Mouse (Mus musculus): Measurements from ENCODE around the gene Ly6g6e. TPM values are rescaled to one million over a fixed set of nuclear protein-coding genes. Genes with fewer than 3 reads are reported as not detected.
A peak's percentile ranks its signal among the peaks of the same experiment; 100 is the strongest.

Ly6g6e gene
- polyA plus RNA-seq, 1 experiment: 1.3 TPM

DNA sequence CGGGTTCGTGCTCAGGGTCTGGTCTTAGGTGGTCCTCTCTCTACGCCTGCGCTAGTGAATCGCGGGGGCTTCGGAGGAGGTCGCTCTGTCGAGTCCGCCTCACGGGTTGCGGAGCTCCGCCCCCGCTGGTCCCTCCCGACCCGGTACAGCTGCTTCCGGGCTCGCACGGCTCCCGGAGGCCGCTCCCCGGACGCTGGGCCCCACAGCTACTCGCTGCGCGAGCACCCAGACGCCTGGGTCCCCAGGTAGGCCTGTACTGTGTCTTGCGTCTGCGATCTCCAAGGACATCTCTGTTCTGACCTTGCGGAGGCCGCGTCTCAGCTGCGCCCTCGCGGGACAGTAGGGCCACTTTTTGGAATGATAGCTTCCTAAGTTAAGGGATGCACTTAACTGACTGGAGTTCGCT is 49.5 kb downstream of the Ly6g6e start, which contains the start of gene D17H6S53E:
Gene D17H6S53E, plus strand, starts transcription at position 168 of the 406 bp plus-strand sequence.
- peak within 1 kb of the TSS; percentile 91 for H3K27ac ChIP-seq (ENCODE audit: insufficient read depth, low read depth, low read length)
- TF ChIP-seq CTCF (IDR thresholded peaks at IDR 0.05; ENCODE audit: extremely low read depth, insufficient read length, insufficient replicate concordance, low read depth, low read length) (no peak), POLR2A (IDR thresholded peaks at IDR 0.05; ENCODE audit: low read depth, low read length) (peak; percentile 94)
- no peaks in the 10 kb centered on the region for H3K27me3 ChIP-seq (ENCODE audit: control insufficient read depth, insufficient read depth, low read length)
- peaks cover 17% of the 10 kb centered on the region for H3K4me1 ChIP-seq (ENCODE audit: control insufficient read depth, insufficient read depth, insufficient read length, low read length)
- WGBS: under 1% methylated on average over 36 of the region's 36 CpGs
- H3K36me3 ChIP-seq (ENCODE audit: control insufficient read depth, insufficient read depth, low read length): peaks cover 19% of the 10 kb centered on the region
- H3K4me3 ChIP-seq (ENCODE audit: low read depth, low read length): peak within 1 kb of the TSS; percentile 77

DNA sequence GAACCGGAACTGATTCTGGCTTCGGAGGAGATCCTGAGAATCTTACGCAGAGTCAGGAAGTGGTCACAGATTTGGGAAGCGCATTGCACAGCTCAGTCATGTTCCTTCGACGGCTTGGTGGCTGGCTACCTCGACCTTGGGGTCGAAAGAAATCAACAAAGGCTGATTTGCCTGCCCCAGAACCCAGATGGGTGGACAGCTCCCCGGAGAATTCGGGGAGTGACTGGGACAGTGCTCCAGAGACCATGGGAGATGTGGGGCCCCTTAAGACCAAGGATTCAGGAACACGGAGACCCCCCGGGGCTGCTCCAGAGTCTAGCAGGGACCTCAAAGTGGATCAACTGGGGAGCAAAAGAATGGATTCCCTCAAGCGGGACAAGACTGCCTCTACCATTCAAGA is 50.3 kb downstream of the Ly6g6e start:
- H3K4me3 ChIP-seq (ENCODE audit: low read depth, low read length): peak overlapping the region; percentile 77
- peaks cover 17% of the 10 kb centered on the region for H3K4me1 ChIP-seq (ENCODE audit: control insufficient read depth, insufficient read depth, insufficient read length, low read length)
- H3K36me3 ChIP-seq (ENCODE audit: control insufficient read depth, insufficient read depth, low read length): peaks cover 19% of the 10 kb centered on the region
- H3K27me3 ChIP-seq (ENCODE audit: control insufficient read depth, insufficient read depth, low read length): no peaks in the 10 kb centered on the region
- WGBS: 39% methylated on average over 13 of the region's 13 CpGs
- peak overlapping the region; percentile 91; the same call in 1 of the 2 replicates for H3K27ac ChIP-seq (ENCODE audit: insufficient read depth, low read depth, low read length)
- TF ChIP-seq POLR2A (IDR thresholded peaks at IDR 0.05; ENCODE audit: low read depth, low read length) (no peak), CTCF (IDR thresholded peaks at IDR 0.05; ENCODE audit: extremely low read depth, insufficient read length, insufficient replicate concordance, low read depth, low read length) (no peak)

Other genes with a start within 250 kb of the Ly6g6e start
- 28.6 and 56.3 TPM in 2 replicates for gene Stk19, start 240.0 kb upstream of the Ly6g6e start, polyA plus RNA-seq (2012; rRNA removed)
- gene Dxo, start 239.9 kb upstream of the Ly6g6e start, polyA plus RNA-seq (2012; rRNA removed): 31.5 and 51.8 TPM in 2 replicates
- gene Skiv2l, start 226.7 kb upstream of the Ly6g6e start, polyA plus RNA-seq (2012; rRNA removed): 48.1 and 79.3 TPM in 2 replicates
- 7.8 and 18.3 TPM in 2 replicates for gene Nelfe, start 226.5 kb upstream of the Ly6g6e start, polyA plus RNA-seq (2012; rRNA removed)
- gene Cfb, start 214.4 kb upstream of the Ly6g6e start, polyA plus RNA-seq (2012; rRNA removed): 22.4 and 71.5 TPM in 2 replicates
- 2.9 and 6.8 TPM in 2 replicates for gene Zbtb12, start 197.4 kb upstream of the Ly6g6e start, polyA plus RNA-seq (2012; rRNA removed)
- not detected in 2 replicates for gene Gm20547, start 194.9 kb upstream of the Ly6g6e start, polyA plus RNA-seq (2012; rRNA removed)
- gene C2, start 178.6 kb upstream of the Ly6g6e start, polyA plus RNA-seq (2012; rRNA removed): 4.3 and 10.6 TPM in 2 replicates
- gene Ehmt2, start 178.4 kb upstream of the Ly6g6e start, polyA plus RNA-seq (2012; rRNA removed): 101 and 242 TPM in 2 replicates
- gene Slc44a4, start 162.4 kb upstream of the Ly6g6e start, polyA plus RNA-seq (2012; rRNA removed): 64.8 and 101 TPM in 2 replicates
- 21.2 and 68.8 TPM in 2 replicates for gene Neu1, start 145.6 kb upstream of the Ly6g6e start, polyA plus RNA-seq (2012; rRNA removed)
- 17.1 and 19.8 TPM in 2 replicates for gene Hspa1b, start 117.7 kb upstream of the Ly6g6e start, polyA plus RNA-seq (2012; rRNA removed)
- not detected in 2 replicates for gene Gm20481, start 107.0 kb upstream of the Ly6g6e start, polyA plus RNA-seq (2012; rRNA removed)
- 8.9 and 9.3 TPM in 2 replicates for gene Hspa1a, start 104.7 kb upstream of the Ly6g6e start, polyA plus RNA-seq (2012; rRNA removed)
- gene Hspa1l, start 104.2 kb upstream of the Ly6g6e start, polyA plus RNA-seq (2012; rRNA removed): 0.06 and 0.14 TPM in 2 replicates
- 51.7 and 82.1 TPM in 2 replicates for gene Lsm2, start 95.0 kb upstream of the Ly6g6e start, polyA plus RNA-seq (2012; rRNA removed)
- 123 and 182 TPM in 2 replicates for gene Vars, start 75.9 kb upstream of the Ly6g6e start, polyA plus RNA-seq (2012; rRNA removed)
- gene Vwa7, start 60.3 kb upstream of the Ly6g6e start, polyA plus RNA-seq (2012; rRNA removed): 0.82 and 1.2 TPM in 2 replicates
- 0.87 and 1.0 TPM in 2 replicates for gene Sapcd1, start 48.9 kb upstream of the Ly6g6e start, polyA plus RNA-seq (2012; rRNA removed)
- 2.2 and 2.3 TPM in 2 replicates for gene Msh5, start 30.2 kb upstream of the Ly6g6e start, polyA plus RNA-seq (2012; rRNA removed)
- 134 and 219 TPM in 2 replicates for gene Clic1, start 26.9 kb upstream of the Ly6g6e start, polyA plus RNA-seq (2012; rRNA removed)
- gene Ddah2, start 17.9 kb upstream of the Ly6g6e start, polyA plus RNA-seq (2012; rRNA removed): 8.5 and 14.5 TPM in 2 replicates
- 9.3 and 9.9 TPM in 2 replicates for gene Ly6g6c, start 11.5 kb upstream of the Ly6g6e start, polyA plus RNA-seq (2012; rRNA removed)
- 0.28 and 0.39 TPM in 2 replicates for gene Mpig6b, start 10.7 kb upstream of the Ly6g6e start, polyA plus RNA-seq (2012; rRNA removed)
- gene Ly6g6d, start 1.2 kb downstream of the Ly6g6e start, polyA plus RNA-seq (2012; rRNA removed): 7.2 and 10.7 TPM in 2 replicates
- gene Ly6g6f, start 8.7 kb downstream of the Ly6g6e start, polyA plus RNA-seq (2012; rRNA removed): 1.2 and 3.8 TPM in 2 replicates
- gene Abhd16a, start 12.4 kb downstream of the Ly6g6e start, polyA plus RNA-seq (2012; rRNA removed): 114 and 183 TPM in 2 replicates
- not detected in 2 replicates for gene Ly6g5c, start 31.4 kb downstream of the Ly6g6e start, polyA plus RNA-seq (2012; rRNA removed)
- 0.76 and 1.4 TPM in 2 replicates for gene Ly6g5b, start 38.5 kb downstream of the Ly6g6e start, polyA plus RNA-seq (2012; rRNA removed)
- gene Gpank1, start 44.6 kb downstream of the Ly6g6e start, polyA plus RNA-seq (2012; rRNA removed): 10.5 and 25.3 TPM in 2 replicates
- 226 and 448 TPM in 2 replicates for gene Csnk2b, start 45.2 kb downstream of the Ly6g6e start, polyA plus RNA-seq (2012; rRNA removed)
- gene D17H6S53E, start 49.5 kb downstream of the Ly6g6e start, polyA plus RNA-seq (2012; rRNA removed): 6.9 and 16.2 TPM in 2 replicates
- gene Apom, start 55.1 kb downstream of the Ly6g6e start, polyA plus RNA-seq (2012; rRNA removed): 0.15 and 0.25 TPM in 2 replicates
- 93.6 and 184 TPM in 2 replicates for gene Bag6, start 58.3 kb downstream of the Ly6g6e start, polyA plus RNA-seq (2012; rRNA removed)
- gene Prrc2a, start 88.0 kb downstream of the Ly6g6e start, polyA plus RNA-seq (2012; rRNA removed): 177 and 352 TPM in 2 replicates
- 0.36 and 1.6 TPM in 2 replicates for gene Aif1, start 99.2 kb downstream of the Ly6g6e start, polyA plus RNA-seq (2012; rRNA removed)
- gene Lst1, start 111.5 kb downstream of the Ly6g6e start, polyA plus RNA-seq (2012; rRNA removed): 11.5 and 18.8 TPM in 2 replicates
- 26.2 and 32.9 TPM in 2 replicates for gene Ltb, start 117.5 kb downstream of the Ly6g6e start, polyA plus RNA-seq (2012; rRNA removed)
- 0.94 and 1.8 TPM in 2 replicates for gene Tnf, start 125.1 kb downstream of the Ly6g6e start, polyA plus RNA-seq (2012; rRNA removed)
- gene Lta, start 128.4 kb downstream of the Ly6g6e start, polyA plus RNA-seq (2012; rRNA removed): 0.47 and 0.66 TPM in 2 replicates
- gene Gm16181, start 143.9 kb downstream of the Ly6g6e start, polyA plus RNA-seq (2012; rRNA removed): 0.22 TPM in 1 of 2 replicates, not detected in the other
- 1.0 and 2.8 TPM in 2 replicates for gene Atp6v1g2, start 156.8 kb downstream of the Ly6g6e start, polyA plus RNA-seq (2012; rRNA removed)
- gene Nfkbil1, start 158.9 kb downstream of the Ly6g6e start, polyA plus RNA-seq (2012; rRNA removed): 13.7 and 36.3 TPM in 2 replicates
- 95.6 and 194 TPM in 2 replicates for gene Ddx39b, start 164.8 kb downstream of the Ly6g6e start, polyA plus RNA-seq (2012; rRNA removed)
- gene H2-D1, start 185.8 kb downstream of the Ly6g6e start, polyA plus RNA-seq (2012; rRNA removed): 776 and 1,546 TPM in 2 replicates
- gene H2-Q1, start 243.5 kb downstream of the Ly6g6e start, polyA plus RNA-seq (2012; rRNA removed): 36.3 and 83.4 TPM in 2 replicates

All from small intestine, adult 2 months (tissue).